Mouse (Mus musculus) lung, embryonic 14.5 days (tissue): ENCODE measurements around the gene Gm21970. TPM values are rescaled to one million over a fixed set of nuclear protein-coding genes. Genes with fewer than 3 reads are reported as not detected.
A peak's percentile ranks its signal among the peaks of the same experiment; 100 is the strongest.

Experiments used
- ATAC-seq: fragments of 200-750 bp; cut with Nextera tagmentation; 2 replicates; pipeline ENCODE4 v1.8.0; 2017; ENCODE audit warnings: mild to moderate bottlenecking, moderate TSS enrichment, moderate library complexity; ENCODE audit not compliant: insufficient read depth
- DNase-seq: peaks from one replicate; pipeline ENCODE4 v3.0.0-alpha.2; 2015
- H3K27ac ChIP-seq: fragments of 300-500 bp; sonication (generic); 2 replicates; pipeline ENCODE4 v1.5.1; 2014; ENCODE audit warnings: low read depth, mild to moderate bottlenecking, moderate library complexity
- H3K27me3 ChIP-seq: fragments of 300-500 bp; sonication (generic); 2 replicates; pipeline ENCODE4 v1.6.1; 2014; ENCODE audit warnings: low read length, control low read depth; ENCODE audit not compliant: insufficient read depth
- H3K36me3 ChIP-seq: fragments of 300-500 bp; sonication (generic); 2 replicates; pipeline ENCODE4 v1.6.1; 2014; ENCODE audit warnings: control low read depth; ENCODE audit not compliant: insufficient read depth
- H3K4me1 ChIP-seq: fragments of 300-500 bp; sonication (generic); 2 replicates; pipeline ENCODE4 v1.6.1; 2014; ENCODE audit warnings: antibody characterized with exemption, control low read depth; ENCODE audit not compliant: insufficient read depth
- H3K4me2 ChIP-seq: fragments of 300-500 bp; sonication (generic); 2 replicates; pipeline ENCODE4 v1.6.1; 2014; ENCODE audit warnings: mild to moderate bottlenecking
- H3K4me3 ChIP-seq: fragments of 300-500 bp; sonication (generic); 2 replicates; pipeline ENCODE4 v1.5.1; 2014; ENCODE audit warnings: low read depth, low read length
- H3K9ac ChIP-seq: fragments of 300-500 bp; sonication (generic); 2 replicates; pipeline ENCODE4 v1.6.1; 2014
- H3K9me3 ChIP-seq: fragments of 300-500 bp; sonication (generic); 2 replicates; pipeline ENCODE4 v1.6.1; 2016; ENCODE audit warnings: low read depth, low read length, control low read depth
- CTCF ChIP-seq: IDR thresholded peaks from 2 replicates; pipeline ENCODE4 v1.5.1; 2016; ENCODE audit warnings: antibody characterized with exemption, low read depth
- WGBS: fragments of 180-500 bp; shearing (Covaris S2); extraction: QIAGEN DNeasy Blood & Tissue Kit; methylation state at CpG from one replicate; pipeline ENCODE4 v1.1.7; 2014; 5-methylcytosine and 5-hydroxymethylcytosine counted together
- polyA plus RNA-seq: library from polyadenylated mRNA; unstranded; fragments of >200 nt; fragmentation: Nextera tagmentation; extraction: Ambion mirVana; gene quantifications from 2 replicates; pipeline ENCODE4 v1.2.1, GENCODE M21; 2014

Gene Gm21970
- polyA plus RNA-seq, 1 experiment from 2014 or later, result 0.47 TPM

GRCm38 (mm10) chr16:91463400-91463799 lies 71.9 kb downstream of the Gm21970 start:
- Histone ChIP-seq H3K4me2 (no peak overlapping the region), H3K27me3 (no peaks in the 10 kb centered on the region)
- WGBS, result 72% methylated on average over 2 of the region's 2 CpGs

DNA sequence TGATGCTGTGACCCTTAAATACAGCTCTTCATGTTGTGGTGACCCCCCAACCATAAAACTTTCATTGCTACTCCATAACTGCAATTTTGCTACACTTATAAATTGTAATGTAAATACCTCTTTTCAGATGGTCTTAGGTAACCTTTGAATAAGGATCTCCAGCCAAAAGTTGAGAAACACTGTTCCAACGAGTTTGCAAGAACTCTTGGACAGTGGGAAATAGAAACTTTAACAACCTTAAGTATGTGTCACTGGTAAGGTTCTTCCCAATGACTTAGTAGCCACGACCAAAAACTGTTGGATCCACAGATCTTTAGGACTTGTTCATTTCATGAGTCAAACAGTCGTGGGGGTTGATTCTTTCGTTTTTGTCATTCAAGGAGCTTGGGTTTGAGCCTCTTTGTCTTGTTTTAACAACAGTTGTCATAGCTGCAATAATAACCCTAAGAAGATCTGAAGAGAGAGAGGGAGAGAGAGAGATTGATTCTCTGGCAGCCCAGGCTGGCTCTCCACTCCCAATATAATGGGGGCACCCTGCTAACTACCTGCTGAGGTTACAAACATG lies 72.4 kb downstream of the Gm21970 start:
- Histone ChIP-seq H3K4me1 (no peaks in the 10 kb centered on the region; the same call in 1 of the 2 replicates), H3K9ac (peak overlapping the region; percentile 46; the same call in 1 of the 2 replicates), H3K27me3 (no peaks in the 10 kb centered on the region), H3K4me3 (peak overlapping the region; percentile 55), H3K4me2 (peak overlapping the region; percentile 86), H3K9me3 (no peaks in the 10 kb centered on the region), H3K27ac (peak overlapping the region; percentile 77; the same call in 1 of the 2 replicates), H3K36me3 (no peaks in the 10 kb centered on the region)
- DNase-seq, result no peak
- TF ChIP-seq CTCF, result no peak
- no peak for ATAC-seq
- WGBS, result 77% methylated on average over 4 of the region's 4 CpGs

More at GRCm38 (mm10) chr16:91463400-91463799, 71.9 kb downstream of the Gm21970 start:
- DNase-seq, result no peak
- H3K36me3 ChIP-seq, result no peaks in the 10 kb centered on the region
- no peak for ATAC-seq
- no peak overlapping the region for H3K27ac ChIP-seq
- H3K4me3 ChIP-seq, result no peak overlapping the region
- no peak overlapping the region for H3K9ac ChIP-seq
- no peaks in the 10 kb centered on the region for H3K9me3 ChIP-seq
- H3K4me1 ChIP-seq, result no peaks in the 10 kb centered on the region; the same call in 1 of the 2 replicates
- no peak for TF ChIP-seq CTCF

DNA sequence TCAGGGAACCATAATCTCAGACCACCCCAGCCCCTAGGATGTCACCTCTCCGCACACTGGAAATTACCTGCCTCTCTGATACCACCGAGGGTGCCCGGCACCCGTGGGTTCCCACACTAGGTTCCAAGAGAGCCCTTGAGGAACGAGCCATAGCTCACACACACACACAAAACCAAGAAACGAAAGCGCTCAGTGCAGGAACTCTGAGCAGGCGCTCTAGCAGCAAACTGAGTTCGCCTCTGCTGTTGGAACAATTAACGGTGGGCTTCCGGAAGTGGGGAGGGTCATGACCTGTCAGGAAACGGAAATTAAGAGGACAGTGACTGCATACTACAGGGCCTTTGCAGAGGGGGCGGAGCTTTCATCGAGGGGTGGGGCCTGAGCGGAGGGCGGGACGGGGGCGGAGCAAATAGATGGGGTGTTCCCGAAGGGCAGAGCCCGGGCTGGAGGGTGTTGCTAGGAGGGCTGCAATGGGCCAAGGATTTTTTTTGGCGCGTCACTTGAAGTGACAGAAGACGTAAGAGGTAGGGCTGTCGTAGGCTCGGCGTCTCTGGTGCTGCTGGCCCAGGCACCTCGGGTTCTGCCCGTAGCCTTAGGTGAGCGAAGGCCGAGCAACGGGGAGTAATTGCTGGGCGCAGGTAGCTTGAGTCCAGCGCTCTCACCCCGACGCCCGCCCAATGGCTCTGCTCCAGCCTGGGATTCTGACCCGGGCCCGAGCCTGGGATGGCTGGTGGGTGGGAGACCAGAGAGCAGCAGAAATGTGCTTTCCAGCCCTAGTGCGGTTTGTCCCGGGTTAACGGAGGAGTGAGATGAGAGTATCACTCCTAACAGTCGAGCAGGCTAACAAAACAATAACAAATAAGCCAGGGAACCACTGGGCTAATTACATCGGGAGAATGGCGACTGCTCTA lies 73.3 kb downstream of the Gm21970 start:
- WGBS, result 2% methylated on average over 44 of the region's 44 CpGs
- Histone ChIP-seq H3K4me3 (peak overlapping the region; percentile 55), H3K9ac (peak overlapping the region; percentile 60), H3K27ac (peak overlapping the region; percentile 77), H3K4me2 (peak overlapping the region; percentile 86), H3K36me3 (no peaks in the 10 kb centered on the region), H3K9me3 (no peaks in the 10 kb centered on the region), H3K4me1 (no peaks in the 10 kb centered on the region; the same call in 1 of the 2 replicates), H3K27me3 (no peaks in the 10 kb centered on the region)
- ATAC-seq (peak; percentile 98), DNase-seq (peak; percentile 92)
- no peak for TF ChIP-seq CTCF

- Histone ChIP-seq H3K4me1 (no peaks in the 10 kb centered on the region; the same call in 1 of the 2 replicates), H3K9ac (peak overlapping the region; percentile 60), H3K36me3 (no peaks in the 10 kb centered on the region), H3K27ac (0 out of 2 replicates have a peak overlapping the region, but pooled peaks have one; percentile 44), H3K9me3 (no peaks in the 10 kb centered on the region), H3K4me3 (peak overlapping the region; percentile 55), H3K27me3 (no peaks in the 10 kb centered on the region), H3K4me2 (peak overlapping the region; percentile 86)
- no peak for DNase-seq
- no peak for ATAC-seq
- WGBS, result 50% methylated on average over 13 of the region's 13 CpGs
- no peak for TF ChIP-seq CTCF
Measured at GRCm38 (mm10) chr16:91465505-91466240, 74.2 kb downstream of the Gm21970 start.

DNA sequence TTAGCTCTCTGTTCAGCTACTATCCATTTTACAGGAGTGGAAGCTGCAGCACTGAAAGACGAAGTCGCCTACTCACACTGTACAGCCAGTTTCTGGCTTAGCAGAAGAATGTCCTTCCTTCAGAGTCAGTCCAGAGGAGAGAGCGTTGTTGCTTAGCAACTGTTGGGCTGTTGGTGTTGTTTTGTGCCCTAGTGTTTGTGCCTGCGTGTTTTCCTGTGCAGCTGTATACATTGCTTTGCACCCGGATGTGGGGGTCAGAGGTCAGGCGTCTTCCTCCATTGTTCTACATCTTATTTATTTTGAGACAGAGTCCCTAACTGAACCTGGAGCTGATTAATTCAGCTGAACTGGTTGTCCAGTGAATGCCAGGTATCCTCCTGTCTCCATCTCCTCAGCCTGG lies 75.0 kb downstream of the Gm21970 start:
- 56% methylated on average over 6 of the region's 6 CpGs for WGBS
- H3K27ac ChIP-seq, result no peak overlapping the region
- H3K9me3 ChIP-seq, result no peaks in the 10 kb centered on the region
- H3K4me1 ChIP-seq, result no peaks in the 10 kb centered on the region; the same call in 1 of the 2 replicates
- H3K27me3 ChIP-seq, result no peaks in the 10 kb centered on the region
- H3K9ac ChIP-seq, result no peak overlapping the region
- H3K4me2 ChIP-seq, result peak overlapping the region; percentile 86
- H3K4me3 ChIP-seq, result no peak overlapping the region
- no peak; the same call in 1 of the 2 replicates for ATAC-seq
- H3K36me3 ChIP-seq, result no peaks in the 10 kb centered on the region
- DNase-seq, result peak; percentile 77
- TF ChIP-seq CTCF, result no peak

Other genes starting within 250 kb of the Gm21970 start
- not detected in 2 replicates for gene Olig2, start 166.3 kb upstream of the Gm21970 start, polyA plus RNA-seq
- gene Olig1, start 121.9 kb upstream of the Gm21970 start, polyA plus RNA-seq, result 0.08 and 0.11 TPM in 2 replicates
- 54.1 and 62.0 TPM in 2 replicates for gene Ifnar2, start 18.9 kb upstream of the Gm21970 start, polyA plus RNA-seq
- 32.8 and 36.4 TPM in 2 replicates for gene Il10rb, start 14.4 kb downstream of the Gm21970 start, polyA plus RNA-seq
- gene Ifnar1, start 93.5 kb downstream of the Gm21970 start, polyA plus RNA-seq, result 73.3 and 73.6 TPM in 2 replicates
- gene Ifngr2, start 155.4 kb downstream of the Gm21970 start, polyA plus RNA-seq, result 47.7 and 52.1 TPM in 2 replicates
- gene Tmem50b, start 206.1 kb downstream of the Gm21970 start, polyA plus RNA-seq, result 33.1 and 37.2 TPM in 2 replicates
- 2.5 and 2.7 TPM in 2 replicates for gene Dnajc28, start 227.3 kb downstream of the Gm21970 start, polyA plus RNA-seq